Mouse (Mus musculus): ENCODE results near the gene Vac14.

Gene Vac14

DNA sequence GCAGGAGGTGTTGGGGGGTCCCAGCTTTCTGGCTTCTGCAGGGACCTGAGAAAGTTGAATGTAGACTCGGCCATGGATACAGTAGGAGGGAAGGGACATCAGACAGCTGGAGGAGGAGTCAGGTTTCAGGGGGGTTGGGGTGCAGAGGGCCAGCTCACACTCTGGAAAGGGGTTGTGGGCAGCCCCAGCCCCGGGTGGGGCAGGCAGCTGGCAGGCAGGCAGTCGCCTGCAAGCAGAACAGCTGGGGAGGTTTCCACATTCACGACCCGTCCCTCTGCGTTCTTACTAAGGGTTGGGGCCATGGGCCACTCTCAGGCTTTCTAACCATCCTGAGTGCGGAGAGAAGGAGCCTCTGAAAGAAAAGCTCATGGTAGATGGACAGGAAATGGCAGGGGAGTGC, 98.7 kb downstream of the Vac14 start:
- in situ Hi-C loops (cut with MseI, MboI): no loop called here

GRCm38 (mm10) chr8:110718209-110718968, 100.0 kb downstream of the Vac14 start:
- in situ Hi-C loops (cut with MseI, MboI): no loop called here

DNA sequence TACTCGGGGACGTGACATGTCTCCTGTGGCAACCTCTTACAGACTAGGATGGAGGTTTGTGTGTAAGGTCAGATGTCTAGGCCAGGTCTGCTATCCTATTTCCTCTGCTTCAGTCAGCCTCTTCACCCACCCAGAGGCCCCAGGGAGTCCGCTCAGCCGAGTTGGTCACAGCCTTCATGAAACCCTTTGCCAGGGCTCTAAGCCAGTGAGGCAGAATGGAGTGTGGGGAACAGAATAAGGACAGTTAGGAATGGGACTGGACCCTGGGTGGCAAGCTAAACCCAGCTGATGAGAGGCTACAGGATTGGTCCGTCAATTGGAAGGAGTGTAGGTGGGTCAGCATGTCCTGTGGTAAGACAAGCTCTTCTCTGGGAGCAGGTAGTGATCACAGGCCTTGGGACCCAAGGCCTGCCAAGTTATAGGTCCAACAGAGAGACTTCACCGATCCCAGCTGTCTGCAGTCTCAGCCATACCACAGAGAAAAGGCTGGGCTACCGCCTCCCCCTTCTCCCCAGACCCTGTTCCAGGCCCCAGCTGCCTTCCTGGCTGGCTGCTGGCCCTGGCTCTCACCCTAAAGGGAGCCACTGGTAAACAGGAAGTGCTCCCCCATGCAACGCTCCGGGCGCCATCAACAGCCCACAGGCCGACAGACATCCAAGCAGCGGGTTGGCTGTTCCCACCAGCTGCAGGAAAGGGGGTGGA, 100.7 kb downstream of the Vac14 start:
- in situ Hi-C loops (cut with MseI, MboI): no loop called here

GRCm38 (mm10) chr8:110719898-110720653, 101.7 kb downstream of the Vac14 start:
- in situ Hi-C loops (cut with MseI, MboI): no loop called here

- in situ Hi-C loops (cut with MseI, MboI): no loop called here
Measured at GRCm38 (mm10) chr8:110720685-110721598, 102.6 kb downstream of the Vac14 start, which contains the start of gene Mtss1l. Mtss1l (plus strand) TSS chr8:110721476.

- in situ Hi-C loops (cut with MseI, MboI): no loop called here
Measured at GRCm38 (mm10) chr8:110721606-110722413, 103.4 kb downstream of the Vac14 start.

GRCm38 (mm10) chr8:110722414-110723011, 104.1 kb downstream of the Vac14 start:
- in situ Hi-C loops (cut with MseI, MboI): no loop called here

GRCm38 (mm10) chr8:110724493-110724892, 106.1 kb downstream of the Vac14 start:
- in situ Hi-C loops (cut with MseI, MboI): no loop called here

GRCm38 (mm10) chr8:110725084-110725838, 106.9 kb downstream of the Vac14 start:
- in situ Hi-C loops (cut with MseI, MboI): no loop called here

DNA sequence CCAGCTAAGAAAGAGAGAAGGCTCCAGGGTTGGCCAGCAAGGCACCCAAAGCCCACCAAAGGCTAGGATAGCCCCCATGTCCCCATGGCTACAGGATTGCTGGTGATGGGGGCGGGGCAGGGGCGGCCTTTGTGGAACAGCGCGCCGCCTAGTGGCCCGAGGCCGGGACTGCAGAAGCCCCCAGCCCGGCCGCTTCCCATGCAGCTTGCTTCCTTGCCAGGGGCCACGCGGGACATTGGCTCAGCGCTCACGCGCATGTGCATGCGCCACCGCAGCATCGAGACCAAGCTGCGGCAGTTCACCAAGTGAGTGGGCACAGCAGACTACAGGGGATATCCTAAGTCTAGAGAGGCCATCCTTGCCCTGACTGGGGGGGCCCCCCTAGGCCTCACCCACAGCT, 108.5 kb downstream of the Vac14 start:
- in situ Hi-C loops (cut with MseI, MboI): no loop called here

GRCm38 (mm10) chr8:110731346-110731859, 113.0 kb downstream of the Vac14 start:
- in situ Hi-C loops (cut with MseI, MboI): no loop called here

- in situ Hi-C loops (cut with MseI, MboI): no loop called here
Measured at GRCm38 (mm10) chr8:110733036-110733435, 114.7 kb downstream of the Vac14 start.

GRCm38 (mm10) chr8:110738591-110739195, 120.3 kb downstream of the Vac14 start:
- in situ Hi-C loops (cut with MseI, MboI): no loop called here

DNA sequence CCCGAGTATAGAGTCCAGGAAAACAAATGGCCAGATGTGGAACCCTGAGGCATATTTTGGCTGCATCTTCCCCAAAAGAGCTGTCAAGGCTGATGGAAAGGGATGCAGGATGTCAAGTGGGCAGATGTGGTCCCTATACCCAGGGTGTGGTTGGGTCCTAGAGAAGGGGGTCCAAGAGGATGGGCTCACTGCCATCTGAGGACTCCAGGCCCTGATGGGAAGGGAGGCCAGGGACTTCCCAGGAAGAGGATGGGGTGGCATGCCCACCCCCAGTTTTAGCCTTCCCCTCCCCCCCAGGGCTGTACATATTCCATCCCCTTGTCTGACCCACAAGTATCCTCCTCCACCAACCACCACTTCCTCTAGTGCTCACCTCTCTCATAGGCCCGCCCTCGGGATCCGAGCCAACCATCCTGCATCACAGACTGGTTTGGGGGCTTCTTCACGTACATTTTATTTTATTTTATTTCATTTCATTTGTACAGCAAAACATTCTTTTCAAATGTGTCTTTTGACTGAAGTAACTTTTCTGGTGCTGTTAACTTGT, 122.3 kb downstream of the Vac14 start:
- in situ Hi-C loops (cut with MseI, MboI): no loop called here

DNA sequence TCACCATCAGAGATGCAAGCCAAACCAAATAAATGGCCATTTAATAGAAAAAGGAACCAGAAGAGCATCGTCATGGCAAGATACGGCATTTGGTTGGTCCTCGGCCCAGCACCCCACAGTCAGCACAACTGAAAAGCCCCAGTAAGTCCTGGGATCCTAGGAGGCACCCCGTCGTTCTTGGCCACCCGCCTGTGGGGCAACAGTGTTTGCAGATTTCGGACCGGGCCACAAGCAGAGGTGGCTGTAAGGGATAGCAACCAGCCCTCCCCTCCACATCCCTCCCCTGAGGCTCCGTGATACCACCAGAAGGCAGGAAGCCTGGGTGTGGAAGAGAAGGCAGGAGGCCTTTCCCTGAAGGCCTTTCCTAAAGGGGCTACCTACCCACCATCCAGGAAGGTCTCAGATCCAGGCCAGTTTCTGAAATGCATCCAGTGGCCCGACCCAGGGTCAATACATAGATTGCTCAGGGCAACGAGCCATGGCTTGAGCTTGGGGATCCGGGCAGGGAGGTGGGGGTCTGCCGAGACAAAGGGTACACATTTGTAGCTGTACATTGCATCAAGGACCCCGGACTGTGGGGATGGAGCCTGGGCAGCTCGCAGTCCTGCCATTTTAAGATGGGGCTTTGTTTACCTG, 123.5 kb downstream of the Vac14 start:
- in situ Hi-C loops (cut with MseI, MboI): no loop called here

- in situ Hi-C loops (cut with MseI, MboI): no loop called here
Measured at GRCm38 (mm10) chr8:110742452-110742818, 124.0 kb downstream of the Vac14 start.

DNA sequence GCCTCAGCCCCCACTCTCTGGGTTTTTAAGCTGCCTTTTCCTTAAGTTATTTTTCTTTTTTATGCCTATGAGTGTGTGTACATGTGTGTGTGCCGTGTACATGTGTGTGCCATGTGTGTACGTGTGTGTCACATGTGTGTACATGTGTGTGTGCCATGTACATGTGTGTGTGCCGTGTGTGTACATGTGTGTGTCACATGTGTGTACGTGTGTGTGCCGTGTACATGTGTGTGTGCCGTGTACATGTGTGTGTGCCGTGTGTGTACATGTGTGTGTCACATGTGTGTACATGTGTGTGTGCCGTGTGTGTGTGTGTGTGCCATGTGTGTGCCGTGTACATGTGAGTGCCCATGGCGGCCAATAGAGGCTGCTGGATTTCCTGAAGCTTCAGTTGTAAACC, 126.8 kb downstream of the Vac14 start:
- in situ Hi-C loops (cut with MseI, MboI): no loop called here

GRCm38 (mm10) chr8:110746661-110747060, 128.3 kb downstream of the Vac14 start:
- in situ Hi-C loops (cut with MseI, MboI): no loop called here

All from mouse trophoblast stem cell (cell line).